Mouse (Mus musculus): ENCODE data around the gene Tmem14c.

Tmem14c gene

DNA sequence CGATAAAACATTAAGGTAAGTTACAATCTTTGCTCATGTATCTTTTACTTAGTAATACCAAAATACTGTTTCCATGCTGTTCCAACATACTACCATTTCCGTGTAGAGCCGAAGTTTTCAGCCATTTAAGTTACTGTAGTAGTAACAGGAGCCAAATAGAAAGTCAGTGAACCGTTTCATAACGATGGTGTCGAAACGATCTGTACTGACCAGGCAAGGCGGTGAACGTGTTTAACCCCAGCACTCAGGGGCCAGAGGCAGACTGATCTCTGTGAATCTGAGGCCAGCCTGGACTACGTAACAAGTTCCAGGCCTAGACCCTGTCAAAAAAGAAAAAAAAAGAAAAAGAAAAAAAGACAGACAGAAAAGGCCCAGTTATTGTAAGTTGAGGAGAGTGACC lies 7.8 kb upstream of the Tmem14c start:
- no peak for DNase-seq (ENCODE audit: extremely low spot score, low read depth, low spot score)

DNA sequence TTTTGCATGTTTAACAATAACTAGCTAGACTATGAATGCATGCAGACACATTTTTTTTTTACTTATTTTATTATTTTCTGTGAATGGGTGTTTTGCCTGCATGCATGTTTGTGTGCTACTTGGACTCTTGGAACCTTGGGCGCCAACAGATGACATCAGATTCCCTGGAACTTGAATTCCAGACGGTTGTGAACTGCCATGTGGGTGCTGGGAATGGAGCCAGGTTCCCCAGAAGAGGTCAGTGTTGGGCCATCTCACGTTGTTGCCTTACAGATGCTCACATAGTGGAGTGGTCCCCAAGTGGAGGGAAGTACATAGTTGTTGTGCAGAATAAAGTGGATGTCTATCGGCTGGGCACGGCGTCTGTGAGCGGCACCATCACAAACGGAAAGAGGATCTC lies 7.1 kb upstream of the Tmem14c start:
- DNase-seq (ENCODE audit: extremely low spot score, low read depth, low spot score) = no peak

DNA sequence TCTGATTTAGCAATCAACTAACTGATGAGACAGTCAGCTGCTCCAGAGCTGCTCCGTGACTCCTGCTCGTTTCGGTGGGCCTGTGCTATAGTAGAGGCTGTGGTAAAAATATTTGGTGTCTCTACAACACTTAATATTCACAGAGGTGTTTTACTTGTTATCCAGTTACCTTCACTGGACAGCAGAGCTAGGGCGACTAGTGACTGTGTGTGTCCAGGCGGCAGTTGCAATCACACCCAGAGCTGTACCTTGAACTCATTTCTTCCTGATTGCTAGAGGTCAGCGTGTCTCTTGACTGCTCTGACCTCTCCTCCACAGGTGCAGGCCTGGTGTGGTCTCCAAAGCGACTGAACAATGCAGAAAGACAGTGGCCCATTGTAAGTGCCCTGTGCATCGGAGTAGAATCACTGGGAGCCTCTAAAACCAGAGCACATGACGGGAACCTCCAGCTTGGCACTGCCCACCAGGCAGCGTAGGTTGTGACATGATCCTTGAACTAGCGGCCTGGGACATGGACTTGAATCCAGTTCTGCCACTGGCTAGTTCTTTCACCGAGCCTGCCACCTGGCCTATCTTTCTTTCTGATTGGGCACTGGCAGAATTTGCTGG lies 809 bp downstream of the Tmem14c start:
- DNase-seq (ENCODE audit: extremely low spot score, low read depth, low spot score) = no peak

DNA sequence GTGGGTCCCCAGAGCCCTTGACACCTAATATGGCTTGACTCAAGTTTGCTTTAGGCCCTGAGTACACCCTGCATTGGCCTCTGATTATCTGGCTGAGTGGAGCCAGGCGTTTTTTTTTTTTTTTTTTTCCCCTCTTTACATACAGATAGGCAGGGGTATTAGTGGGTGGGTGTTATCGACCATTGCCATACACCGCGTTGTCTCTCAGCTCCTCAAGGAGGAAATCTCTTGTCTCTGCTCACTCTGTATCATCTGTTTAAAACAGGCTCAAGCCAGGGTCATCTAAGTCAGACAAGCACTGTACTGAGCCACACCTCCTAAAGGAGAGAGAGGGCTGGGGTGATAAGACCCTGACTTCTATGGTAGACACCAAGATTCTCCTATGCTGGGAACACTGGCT lies 1.7 kb downstream of the Tmem14c start:
- no peak for DNase-seq (ENCODE audit: extremely low spot score, low read depth, low spot score)

DNA sequence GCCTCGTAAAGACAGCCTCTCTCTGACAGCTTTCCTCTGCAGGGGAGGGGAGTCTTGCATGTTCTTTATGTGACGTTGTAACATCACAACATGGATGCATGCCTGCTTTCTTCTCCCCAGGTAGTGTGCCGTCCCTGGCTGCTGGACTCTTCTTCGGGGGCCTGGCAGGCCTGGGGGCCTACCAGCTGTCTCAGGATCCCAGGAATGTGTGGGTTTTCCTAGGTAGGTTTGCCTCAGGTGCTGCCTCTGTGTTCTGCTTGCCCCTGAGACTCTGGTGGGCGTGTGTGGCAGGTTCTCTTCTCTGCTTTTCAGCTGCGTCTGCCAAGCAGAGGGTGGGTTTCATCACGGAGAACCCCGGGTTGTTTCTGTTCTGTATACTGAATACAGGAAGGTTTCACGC lies 2.1 kb downstream of the Tmem14c start:
- no peak for DNase-seq (ENCODE audit: extremely low spot score, low read depth, low spot score)

DNA sequence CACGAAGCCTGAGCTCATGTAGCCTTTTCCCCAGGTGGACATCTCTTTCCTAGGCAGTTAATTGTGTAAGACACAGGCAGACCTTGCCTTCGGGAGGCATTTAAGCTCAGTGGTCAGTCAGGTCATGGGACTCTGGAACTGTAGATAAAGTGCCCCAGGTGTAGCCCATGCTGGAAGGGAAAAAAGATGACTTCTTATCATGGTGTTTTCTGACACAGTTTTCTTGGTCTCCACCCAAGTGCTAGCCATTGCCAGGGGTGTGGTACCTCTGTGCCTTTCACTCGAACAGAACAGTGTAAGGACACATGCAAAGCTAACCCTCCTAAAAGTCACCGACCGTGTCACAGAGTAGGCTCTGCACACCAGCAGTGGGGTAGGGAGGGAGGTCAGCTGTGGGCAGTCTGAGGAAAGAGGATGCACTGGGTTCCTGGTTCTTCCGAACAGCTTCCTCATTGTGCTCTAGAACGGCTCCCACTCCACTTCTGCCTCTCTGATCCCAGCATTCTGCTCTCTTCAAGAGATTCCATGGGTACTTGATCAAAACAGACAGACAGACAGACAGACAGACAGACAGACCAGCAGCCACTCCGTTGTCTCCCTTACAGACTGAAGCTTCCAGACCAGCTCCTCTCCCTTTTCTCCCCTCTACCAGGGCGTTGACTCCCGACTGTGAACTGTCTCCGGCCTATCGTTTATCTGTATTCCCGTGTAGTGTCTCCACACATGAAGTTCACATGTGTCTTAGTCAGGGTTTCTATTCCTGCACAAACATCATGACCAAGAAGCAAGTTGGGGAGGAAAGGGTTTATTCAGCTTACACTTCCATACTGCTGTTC lies 2.9 kb downstream of the Tmem14c start:
- DNase-seq (ENCODE audit: extremely low spot score, low read depth, low spot score) = no peak

DNA sequence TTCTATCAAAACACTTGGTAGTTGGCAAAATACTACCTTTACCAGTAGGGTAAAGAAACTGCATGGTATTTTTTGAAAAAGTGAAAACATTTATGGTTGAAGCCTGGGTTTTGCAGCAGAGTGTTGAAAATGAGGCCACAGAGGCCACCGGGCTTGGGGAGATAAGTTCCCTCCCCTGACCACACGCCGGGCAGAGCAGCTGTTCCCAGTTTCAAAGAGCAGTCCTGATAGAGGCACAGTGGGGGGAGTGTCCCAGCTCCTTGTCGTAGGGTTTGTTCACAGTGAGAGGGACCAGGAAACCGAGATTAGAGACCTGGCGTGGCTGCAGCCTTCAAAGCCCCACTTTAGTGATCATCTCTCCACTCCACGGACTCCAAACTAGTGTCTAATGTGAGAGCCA lies 4.4 kb downstream of the Tmem14c start:
- no peak for DNase-seq (ENCODE audit: extremely low spot score, low read depth, low spot score)

DNA sequence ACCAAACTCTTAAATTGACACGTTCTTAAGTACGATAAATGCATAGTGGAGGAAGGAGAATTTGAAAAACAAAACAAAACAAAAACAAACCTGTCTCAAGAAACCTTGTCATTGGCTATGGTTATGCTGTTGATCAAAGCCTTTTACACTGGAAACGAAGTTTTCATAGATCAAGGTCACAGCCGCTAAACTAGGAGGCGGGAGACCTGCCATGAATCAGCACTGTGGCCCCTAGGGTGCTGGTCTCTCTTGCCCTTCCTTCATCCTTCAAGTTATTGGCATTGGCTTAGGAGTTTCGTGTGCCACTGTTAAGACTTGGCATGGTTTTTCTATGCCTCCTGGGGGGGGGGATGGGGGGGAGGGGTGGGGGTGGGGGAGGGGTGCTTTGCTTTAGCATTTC lies 5.5 kb downstream of the Tmem14c start:
- no peak for DNase-seq (ENCODE audit: extremely low spot score, low read depth, low spot score)

DNA sequence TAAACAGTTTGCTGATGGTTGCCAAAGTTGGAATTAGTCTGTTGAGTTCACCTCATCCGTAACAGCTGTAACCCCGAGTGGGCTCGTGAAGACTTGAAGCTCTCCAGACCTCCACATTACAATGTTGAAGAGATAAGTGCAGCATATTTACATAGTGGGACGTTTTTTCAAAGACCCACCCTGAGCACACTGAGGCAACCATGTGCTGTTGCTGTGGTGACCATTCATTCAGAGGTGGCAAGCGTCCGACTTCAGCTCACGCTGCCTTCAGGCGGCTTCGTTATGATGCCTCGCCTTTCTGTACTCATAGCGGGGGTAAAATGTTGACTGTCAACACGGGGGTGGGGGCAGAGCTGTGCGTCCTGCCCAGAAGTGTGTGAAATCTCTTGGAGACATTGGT lies 6.0 kb downstream of the Tmem14c start:
- DNase-seq (ENCODE audit: extremely low spot score, low read depth, low spot score) = no peak

DNA sequence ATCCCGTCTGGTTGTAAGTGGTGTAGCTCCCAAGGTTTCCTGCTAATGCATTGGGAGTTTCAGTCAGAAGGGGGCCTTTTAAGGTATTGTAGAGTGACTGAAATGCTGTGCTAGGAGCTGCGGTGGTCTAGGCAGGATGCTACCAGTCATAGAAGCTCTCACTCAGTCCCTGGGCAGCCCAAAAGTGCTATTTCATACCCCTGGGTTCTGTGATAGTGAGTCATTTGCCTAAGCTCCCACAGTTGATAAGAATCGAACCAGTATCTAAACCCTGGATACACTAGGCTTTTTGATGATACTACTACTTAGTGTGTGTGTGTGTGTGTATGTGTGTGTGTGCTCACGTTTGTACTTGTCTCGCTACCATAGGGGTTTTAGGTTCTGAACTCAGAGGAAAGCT lies 14.0 kb downstream of the Tmem14c start:
- no peak for DNase-seq (ENCODE audit: extremely low spot score, low read depth, low spot score)

DNA sequence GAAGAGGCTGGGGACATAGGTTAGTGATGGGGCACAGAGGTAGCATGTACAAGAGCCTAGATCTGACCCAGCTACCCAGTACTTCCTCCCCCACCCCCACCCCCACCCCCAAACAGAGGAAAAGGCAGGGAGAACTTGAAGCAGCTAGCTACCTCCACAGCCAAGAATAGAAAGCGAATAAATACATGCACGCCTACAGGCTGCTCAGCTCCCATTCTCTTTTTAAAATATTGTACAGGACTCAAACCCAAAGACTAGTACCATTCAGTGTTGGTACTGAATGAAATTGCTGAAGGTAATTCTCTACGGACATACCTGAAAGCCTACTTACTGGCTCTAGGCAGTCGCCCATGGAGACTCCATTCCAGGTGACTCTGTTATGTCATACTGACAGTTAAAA lies 26.4 kb downstream of the Tmem14c start:
- DNase-seq (ENCODE audit: extremely low spot score, low read depth, low spot score) = no peak

DNA sequence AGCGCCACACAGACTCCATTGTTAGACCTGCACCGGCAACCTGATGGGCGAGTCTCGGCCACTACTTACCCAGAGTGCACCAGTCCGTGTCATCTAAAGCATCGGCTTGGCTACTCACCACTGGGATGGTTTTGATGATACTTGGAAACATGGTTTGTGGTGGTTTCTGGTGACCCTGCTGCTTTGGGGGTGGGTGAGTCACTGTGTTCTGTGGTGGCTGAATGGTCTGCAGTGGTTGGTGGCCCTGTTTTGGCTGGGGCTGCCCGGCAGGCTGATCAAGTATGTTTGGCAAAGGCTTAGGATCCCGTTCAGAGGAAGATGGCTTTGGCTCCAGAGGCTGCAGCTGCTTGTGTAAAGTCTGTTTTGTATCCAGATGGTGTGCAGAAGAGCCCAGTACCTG lies 29.8 kb downstream of the Tmem14c start:
- no peak for DNase-seq (ENCODE audit: extremely low spot score, low read depth, low spot score)

DNA sequence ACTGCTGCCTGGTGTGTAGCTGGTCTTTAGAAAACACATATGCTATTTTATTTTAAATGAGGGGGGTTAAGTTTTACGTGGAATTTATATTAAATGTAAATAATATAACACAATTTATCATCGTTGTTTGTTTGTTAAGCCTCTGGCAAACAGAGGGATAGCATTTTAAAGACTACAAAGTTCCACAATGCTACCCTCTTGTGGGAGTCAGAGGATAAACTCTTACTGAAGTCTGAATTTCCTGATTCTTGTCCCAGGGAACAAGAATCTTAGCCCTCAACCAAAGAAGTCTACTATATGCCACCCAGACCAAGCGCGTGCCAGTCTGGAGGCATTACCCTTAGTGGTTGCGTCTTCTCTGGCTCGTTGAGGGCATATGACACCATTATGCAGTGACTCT lies 31.2 kb downstream of the Tmem14c start:
- DNase-seq (ENCODE audit: extremely low spot score, low read depth, low spot score) = no peak

DNA sequence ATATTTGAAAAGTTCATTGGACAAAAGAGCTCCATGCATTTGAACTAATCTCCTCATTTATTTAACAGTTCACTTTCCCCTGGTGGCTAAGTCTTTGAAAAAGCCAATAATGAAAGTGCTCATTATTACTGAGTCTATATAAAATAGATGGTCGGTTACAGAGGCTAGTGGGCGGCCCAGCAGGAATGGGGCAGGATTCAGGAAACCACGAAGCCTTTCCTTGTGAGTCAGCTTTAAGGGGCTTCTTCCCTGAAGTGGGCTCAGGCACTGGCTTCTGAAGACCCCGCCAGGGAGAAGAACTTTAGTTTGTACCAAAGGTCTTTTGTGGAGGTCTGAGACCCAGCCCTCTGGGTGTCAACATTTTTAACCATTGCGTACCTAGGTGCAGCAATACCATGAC lies 35.9 kb downstream of the Tmem14c start:
- no peak for DNase-seq (ENCODE audit: extremely low spot score, low read depth, low spot score)

DNA sequence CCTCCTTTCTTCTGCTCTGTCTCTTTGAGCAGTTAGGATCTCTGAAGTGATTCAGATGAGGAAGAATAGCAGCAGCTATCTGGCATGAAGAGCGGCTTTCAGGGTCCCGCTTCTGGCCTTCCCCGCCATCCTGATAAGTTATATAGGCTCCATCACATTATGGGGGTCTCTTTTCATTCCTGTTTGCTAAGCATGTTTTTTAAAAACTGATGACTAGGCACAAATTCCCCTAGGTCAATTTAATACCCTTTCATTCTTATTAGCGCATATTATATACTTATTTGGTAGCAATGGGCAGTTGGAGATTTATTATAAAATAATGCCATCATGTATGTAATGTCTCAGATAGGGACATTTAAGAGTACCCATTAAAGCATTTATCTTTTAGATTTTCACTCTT lies 51.5 kb downstream of the Tmem14c start:
- DNase-seq (ENCODE audit: extremely low spot score, low read depth, low spot score) = no peak

DNA sequence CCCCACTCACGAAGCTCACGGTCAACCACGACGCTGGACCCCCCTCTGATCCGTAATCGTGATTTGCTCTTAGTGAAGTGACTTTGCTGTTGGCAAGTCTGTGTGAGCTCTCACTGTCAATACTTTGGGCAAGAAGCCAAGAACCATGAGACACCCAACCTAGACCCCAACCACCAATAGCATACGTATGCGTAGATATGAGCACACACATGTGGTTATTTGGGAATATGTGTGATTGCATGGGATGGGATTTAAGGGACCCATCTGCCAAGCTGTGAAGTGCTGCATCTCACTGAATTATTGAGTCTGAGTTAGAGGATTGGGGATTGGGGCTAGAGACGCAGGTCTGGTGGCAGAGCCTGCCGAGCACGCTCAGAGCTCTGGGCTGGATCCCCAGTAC lies 55.5 kb downstream of the Tmem14c start:
- no peak for DNase-seq (ENCODE audit: extremely low spot score, low read depth, low spot score)

Measured in hindlimb bud, embryonic 11.5 days (tissue).